Mouse (Mus musculus): Measurements from ENCODE around the gene Nme8.
A peak's percentile ranks its signal among the peaks of the same experiment; 100 is the strongest.

DNA sequence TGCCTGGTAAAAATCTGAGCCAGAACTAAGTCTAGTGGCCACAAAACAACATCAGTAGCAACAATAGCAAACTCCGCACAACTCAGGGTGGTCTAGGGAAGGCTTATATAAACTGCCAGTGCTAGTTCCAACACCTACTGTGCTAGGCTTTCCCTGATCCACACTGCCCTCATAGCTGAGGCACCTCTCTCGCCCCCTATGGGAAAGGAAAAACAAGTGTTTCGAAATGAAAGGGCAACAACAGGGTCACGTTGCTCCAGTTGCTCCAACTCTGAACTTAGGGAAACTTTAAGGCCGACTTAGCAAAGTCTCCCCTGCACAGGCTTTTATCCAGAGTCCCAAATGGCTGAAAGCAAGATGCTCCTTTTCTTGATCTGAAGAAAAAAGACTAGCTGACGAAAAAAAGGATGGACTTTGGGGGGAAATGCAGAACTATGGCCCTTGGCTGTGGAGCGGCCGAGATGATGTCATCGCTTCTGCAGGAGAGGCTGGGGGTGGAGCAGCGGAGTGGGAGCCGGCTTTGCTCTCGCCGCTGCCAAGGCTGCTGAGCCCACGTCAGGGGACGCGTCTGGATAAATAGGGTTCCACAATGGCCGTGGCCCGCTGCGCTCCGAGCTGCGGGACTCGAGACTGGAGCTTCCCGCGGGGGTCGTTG, 74.9 kb downstream of the Nme8 start, which contains the start of gene Sfrp4:
- TF ChIP-seq POLR2A (IDR thresholded peaks at IDR 0.05; ENCODE audit: low read depth, low read length) (no peak), CTCF (conservative IDR thresholded peaks at IDR 0.05; ENCODE audit: insufficient read depth, insufficient read length, low read depth, low read length) (peak; percentile 36; the same call in 1 of the 2 replicates)

All from kidney, adult 2 months (tissue).